28 mouse cellular contexts compared by ENCODE assay signal in genomic region chr2:115247673-115248072, GRCm38 (mm10).
"Had no signal": no experiment of that assay in that cellular context is flagged by ENCODE, and none has a peak within 500 bp of the region (broad histone marks: within the 10 kb centered on the region; RNA-seq: fewer than 3 reads in every experiment).

No protein-coding gene starts in this region.

- DNase-seq: cerebellum, adult 18-20 months; cerebellum, adult 2 months; cerebellum, adult 8-10 months; cerebellum, adult 9-10 months; cerebellum, adult 9-11 months; cerebellum, postnatal 10 days; cerebellum, postnatal 14 days; cerebellum, postnatal 25 days; cerebellum, postnatal 36 days; embryo, embryonic 11 days; gastrocnemius, adult 2 months; gastrocnemius, postnatal 10 days; gastrocnemius, postnatal 14 days; gastrocnemius, postnatal 25 days; gastrocnemius, postnatal 36 days; heart, adult 11 months; heart, adult 18-20 months; heart, adult 2 months had no signal

- H3K27ac ChIP-seq: embryonic facial prominence, embryonic 10.5 days; embryonic facial prominence, embryonic 12.5 days; embryonic facial prominence, embryonic 13.5 days; embryonic facial prominence, embryonic 15.5 days; forebrain, embryonic 12.5 days; forebrain, embryonic 13.5 days; forebrain, embryonic 15.5 days; gastrocnemius, adult 2 months; heart, adult 2 months had no signal

- H3K27me3 ChIP-seq: embryonic facial prominence, embryonic 12.5 days; embryonic facial prominence, embryonic 13.5 days; embryonic facial prominence, embryonic 15.5 days; forebrain, embryonic 12.5 days; forebrain, embryonic 13.5 days; forebrain, embryonic 15.5 days had no signal

- H3K4me2 ChIP-seq: embryonic facial prominence, embryonic 12.5 days; embryonic facial prominence, embryonic 13.5 days; embryonic facial prominence, embryonic 15.5 days; forebrain, embryonic 12.5 days; forebrain, embryonic 13.5 days; forebrain, embryonic 15.5 days had no signal

- ATAC-seq: forebrain, embryonic 13.5 days; forebrain, embryonic 14.5 days; forebrain, embryonic 15.5 days; forebrain, embryonic 16.5 days had no signal

- H3K4me1 ChIP-seq: forebrain, embryonic 12.5 days had no signal

- H3K9me3 ChIP-seq: embryonic facial prominence, embryonic 10.5 days; embryonic facial prominence, embryonic 12.5 days; embryonic facial prominence, embryonic 13.5 days; embryonic facial prominence, embryonic 15.5 days; forebrain, embryonic 12.5 days; forebrain, embryonic 13.5 days; forebrain, embryonic 15.5 days had no signal

- H3K9ac ChIP-seq: embryonic facial prominence, embryonic 12.5 days; embryonic facial prominence, embryonic 13.5 days; embryonic facial prominence, embryonic 15.5 days; forebrain, embryonic 12.5 days; forebrain, embryonic 13.5 days; forebrain, embryonic 15.5 days had no signal

- H3K4me3 ChIP-seq: embryonic facial prominence, embryonic 10.5 days; embryonic facial prominence, embryonic 12.5 days; embryonic facial prominence, embryonic 13.5 days; embryonic facial prominence, embryonic 15.5 days; erythroblast, embryonic 14.5 days; forebrain, embryonic 12.5 days; forebrain, embryonic 13.5 days; forebrain, embryonic 15.5 days; gastrocnemius, adult 2 months; heart, adult 2 months had no signal

- H3K36me3 ChIP-seq: embryonic facial prominence, embryonic 10.5 days; embryonic facial prominence, embryonic 12.5 days; embryonic facial prominence, embryonic 13.5 days; embryonic facial prominence, embryonic 15.5 days; forebrain, embryonic 12.5 days; forebrain, embryonic 15.5 days had no signal
